Mouse (Mus musculus) G1E (cell line): Measurements from ENCODE around the gene Tmcc1.

Experiments
- CTCF ChIP-seq: IDR thresholded peaks from 2 replicates; pipeline ENCODE4 v1.5.1; 2012; ENCODE audit warnings: low read depth, low read length, inconsistent platforms, mixed read lengths
- GATA1 ChIP-seq: IDR thresholded peaks from 2 replicates; pipeline ENCODE4 v1.6.1; 2012; ENCODE audit warnings: borderline replicate concordance, low read length, inconsistent platforms, mixed read lengths
- GATA2 ChIP-seq: IDR thresholded peaks from 2 replicates; pipeline ENCODE4 v1.6.1; 2012; ENCODE audit warnings: low read depth, low read length, inconsistent platforms, borderline replicate concordance
- TAL1 ChIP-seq: conservative IDR thresholded peaks from 2 replicates; pipeline ENCODE4 v1.6.1; 2012; ENCODE audit warnings: low read depth, low read length, inconsistent platforms, mixed read lengths

DNA sequence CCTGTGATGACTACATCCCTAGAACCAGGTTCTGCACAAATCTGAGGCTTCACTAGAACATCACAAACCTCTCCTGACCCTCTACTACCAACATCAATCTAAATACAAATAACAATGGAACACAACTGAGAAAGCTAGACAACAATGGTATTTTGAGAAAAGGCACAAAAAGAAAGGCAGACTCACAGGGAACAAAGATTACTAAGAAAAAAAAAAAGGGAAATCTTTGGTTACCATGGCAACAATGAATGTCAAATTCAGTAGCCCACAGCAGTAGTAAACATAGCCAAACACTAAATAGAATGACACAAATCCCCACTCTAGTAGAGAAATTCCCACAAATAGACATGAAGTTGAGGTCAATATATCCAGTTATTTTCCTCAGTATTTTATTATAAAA, 52.5 kb downstream of the Tmcc1 start:
- TF ChIP-seq CTCF (no peak), TAL1 (no peak), GATA1 (no peak), GATA2 (no peak)
